Mouse (Mus musculus) T-helper 1 cell (primary cell): ENCODE measurements at regions not wholly inside any gene's neighbourhood (a gene's known extent, or its start where the extent isn't known, plus 50 kb on each side); places are given as distances from the start of the nearest gene placed in this dataset.
"Not testable (repeated sequence)": the region's sequence is repeated elsewhere in the genome, so short reads cannot be mapped to it uniquely, and the experiment has no call there.

ENCODE experiments used
- in situ Hi-C: fragments of 300-600 bp; cut with MboI, MseI; formaldehyde crosslinking; loops from one replicate; pipeline ENCODE4 v1.15.1; 2025; ENCODE audit warnings: high pct_unique_total_duplicates

DNA sequence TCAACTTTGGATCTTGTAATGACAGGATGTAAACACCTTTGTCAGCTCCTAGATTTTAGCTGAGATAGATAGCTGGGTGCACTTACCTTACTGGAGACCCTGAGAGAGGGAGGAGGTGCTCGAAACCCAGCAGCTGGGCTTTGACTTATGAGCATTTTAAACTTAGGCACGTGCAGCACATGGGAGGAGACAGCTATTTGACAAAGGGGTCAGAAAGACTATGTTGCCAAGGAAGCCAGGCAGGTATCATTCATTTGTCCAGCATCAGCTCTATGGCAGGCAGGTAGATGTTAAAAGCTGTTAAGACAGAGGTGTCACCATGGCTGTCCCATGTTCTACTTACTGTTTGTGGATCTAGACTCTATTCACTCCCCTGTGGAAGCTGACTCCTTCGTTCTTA is 120.0 kb upstream of the Tet2 start:
- in situ Hi-C loops: no loop called here

DNA sequence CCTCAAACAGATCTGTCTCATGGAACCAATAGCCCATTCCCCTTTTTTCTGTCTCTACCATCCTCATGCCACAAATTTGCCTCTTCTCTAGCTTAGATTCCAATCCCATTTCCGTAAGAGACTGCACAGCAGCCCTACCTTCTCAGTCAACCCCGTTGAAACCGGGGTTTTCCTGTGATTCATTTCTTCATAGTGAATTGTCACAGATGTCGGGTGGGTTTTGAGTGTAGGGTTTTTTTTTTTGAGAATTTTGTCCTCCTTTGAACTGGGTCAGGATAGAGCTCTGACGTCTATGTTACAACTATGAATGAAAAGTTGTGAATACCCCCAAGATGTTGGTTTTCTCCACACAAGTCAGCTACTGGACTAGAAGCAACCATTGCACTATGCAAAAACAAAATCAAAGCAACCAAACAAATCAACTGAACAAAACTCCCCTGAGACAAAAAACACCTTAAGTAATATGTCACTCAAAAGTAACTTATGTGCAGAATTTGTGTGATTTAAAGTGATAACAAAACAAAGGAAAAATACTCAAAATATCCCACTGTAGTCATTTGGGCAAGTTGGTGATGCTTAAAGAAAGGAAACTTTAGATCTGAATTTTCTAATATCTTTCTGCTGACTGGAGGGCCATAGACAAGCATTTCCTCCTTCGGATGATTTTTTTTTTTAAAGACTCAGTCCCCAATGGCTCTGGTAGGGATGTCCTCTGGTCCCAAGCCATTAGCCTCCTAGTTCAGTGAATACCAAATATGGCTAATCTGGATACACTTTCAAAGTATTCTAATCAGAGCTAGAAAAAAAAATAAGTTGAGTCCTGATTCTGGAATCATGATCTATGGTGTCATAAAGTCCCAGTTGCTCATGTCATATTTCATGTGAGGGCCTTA is 120.7 kb upstream of the Tet2 start:
- in situ Hi-C loops: no loop called here

DNA sequence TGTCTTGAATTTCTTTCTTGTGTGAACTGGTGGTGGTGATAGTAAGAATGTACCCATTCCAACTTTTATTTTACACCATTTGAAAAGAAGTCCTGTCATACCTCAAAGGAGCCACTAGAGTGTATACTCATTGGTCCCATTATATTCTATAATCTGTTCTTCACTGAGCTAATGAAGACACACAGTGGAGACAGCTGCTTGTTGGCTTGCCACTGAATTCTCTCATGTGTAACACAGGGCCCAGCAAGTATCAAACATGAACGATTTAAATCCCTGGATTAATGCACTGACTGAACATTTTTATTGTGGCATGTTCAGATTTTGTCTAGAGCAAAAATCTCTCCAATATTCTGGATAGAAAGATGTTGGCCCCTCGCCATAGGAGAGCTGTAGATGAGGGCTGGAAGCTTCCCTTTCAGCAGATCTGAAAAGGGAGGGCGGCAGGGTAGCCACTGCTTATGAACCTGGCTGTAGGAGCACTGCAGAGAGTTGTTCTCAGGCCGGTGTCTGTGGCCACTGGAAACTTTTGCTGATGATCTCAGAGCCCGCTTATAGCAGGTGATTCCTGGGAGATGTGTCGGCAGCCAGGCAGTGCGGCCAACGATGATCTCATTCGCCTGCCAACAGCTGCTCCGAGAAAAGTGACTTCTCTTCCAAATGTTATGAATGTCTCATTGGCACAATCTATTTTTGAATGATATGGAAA is 128.0 kb upstream of the Tet2 start:
- in situ Hi-C loops: no loop called here

DNA sequence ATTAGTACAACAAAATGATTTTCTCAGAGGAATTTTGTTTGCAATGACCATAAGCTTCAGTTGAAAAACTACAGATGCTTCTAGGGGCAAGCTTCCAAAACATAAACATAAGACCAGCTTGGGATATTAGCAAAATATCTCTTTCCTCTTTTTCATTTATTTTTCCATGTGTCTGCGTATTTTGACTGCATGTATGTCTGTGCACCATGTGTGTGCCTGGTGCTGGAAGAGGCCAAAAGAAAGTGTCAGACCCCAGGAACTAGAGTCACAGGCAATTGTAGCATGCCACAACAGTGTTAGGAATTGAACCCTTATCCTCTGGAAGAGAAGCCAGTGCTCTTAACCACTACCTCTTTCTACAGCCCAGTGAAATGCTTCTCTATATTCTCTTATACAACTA is 133.0 kb upstream of the Tet2 start:
- in situ Hi-C loops: no loop called here

DNA sequence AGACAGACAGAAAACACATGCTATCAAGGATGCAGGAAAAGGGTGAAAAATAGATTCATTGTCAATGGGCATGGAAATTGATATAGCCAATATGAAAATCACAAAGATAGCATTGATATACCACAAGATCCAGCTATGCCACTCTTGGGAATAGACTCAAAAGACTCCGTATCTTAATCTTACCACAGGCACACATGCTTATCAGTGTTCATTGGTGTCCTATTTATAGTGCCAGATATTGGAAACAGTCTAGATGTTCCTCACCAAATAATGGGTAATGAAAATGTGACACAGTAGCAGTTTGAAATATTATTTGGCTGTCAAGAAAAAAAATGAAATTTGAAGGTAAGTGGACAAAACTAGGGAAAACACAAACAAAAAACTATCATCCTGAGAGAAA is 135.0 kb upstream of the Tet2 start:
- in situ Hi-C loops: no loop called here

DNA sequence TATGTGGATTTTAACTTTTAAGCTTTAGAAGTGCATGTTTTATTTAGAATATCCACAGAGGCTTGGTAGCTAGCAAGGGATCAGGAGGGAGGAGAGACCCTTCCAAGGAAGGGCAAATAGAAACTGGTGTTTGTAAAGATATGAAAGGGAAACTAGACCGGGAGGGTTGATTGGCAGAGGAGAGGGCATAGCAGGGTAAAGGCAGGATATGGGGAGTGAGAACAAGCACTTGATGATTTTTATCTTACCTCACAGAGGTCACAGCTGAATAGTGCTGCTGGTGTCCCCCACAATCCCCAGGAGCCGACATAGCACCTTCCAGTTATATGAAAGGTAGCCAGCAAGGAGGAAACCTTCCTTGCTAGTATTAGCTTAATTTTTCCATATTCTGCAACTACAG is 135.4 kb upstream of the Tet2 start:
- in situ Hi-C loops: no loop called here

DNA sequence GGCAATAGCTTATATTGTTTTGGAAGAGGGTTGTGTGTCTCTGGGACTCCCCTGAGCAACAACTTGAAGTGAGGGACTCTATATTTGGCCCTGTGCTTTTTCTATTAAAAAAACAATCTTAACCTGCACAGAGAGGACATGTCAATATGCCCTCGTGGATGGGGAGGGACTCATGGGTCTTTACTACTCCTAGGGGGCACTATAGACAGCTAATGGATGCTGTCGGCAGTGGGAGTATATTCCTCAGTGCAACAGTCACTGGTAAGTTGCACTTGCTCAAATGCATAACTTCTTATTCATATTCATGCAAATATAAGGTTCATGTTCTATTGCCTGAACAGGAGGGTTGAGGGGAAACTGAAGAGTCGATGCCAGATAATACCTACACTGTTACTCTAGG is 135.9 kb upstream of the Tet2 start:
- in situ Hi-C loops: no loop called here

DNA sequence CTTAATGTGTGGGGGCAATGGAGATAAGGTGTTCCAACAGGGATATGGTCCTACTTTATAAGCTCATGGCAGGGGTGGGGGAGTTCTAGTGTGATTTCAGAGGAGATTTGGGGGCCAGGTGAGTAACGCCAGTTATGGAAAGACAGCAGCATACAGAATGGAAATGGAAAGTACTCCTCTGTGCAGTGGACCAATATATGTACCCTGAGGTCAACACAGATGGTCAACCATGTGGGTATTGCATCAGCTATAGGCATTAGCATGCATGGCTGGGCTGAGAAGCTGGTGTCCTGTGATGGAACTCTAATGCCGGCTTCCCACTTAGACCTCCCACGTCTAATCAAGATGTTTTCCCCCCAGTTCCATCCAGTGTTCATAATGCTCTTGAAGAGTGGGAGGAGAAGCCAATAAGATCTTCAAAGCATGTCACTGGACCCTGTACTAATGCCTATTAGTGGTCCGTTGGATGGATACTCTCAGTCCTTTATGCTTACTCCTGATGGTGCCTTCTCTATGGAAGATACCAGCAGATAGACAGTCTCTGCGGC is 139.3 kb upstream of the Tet2 start:
- in situ Hi-C loops: no loop called here

DNA sequence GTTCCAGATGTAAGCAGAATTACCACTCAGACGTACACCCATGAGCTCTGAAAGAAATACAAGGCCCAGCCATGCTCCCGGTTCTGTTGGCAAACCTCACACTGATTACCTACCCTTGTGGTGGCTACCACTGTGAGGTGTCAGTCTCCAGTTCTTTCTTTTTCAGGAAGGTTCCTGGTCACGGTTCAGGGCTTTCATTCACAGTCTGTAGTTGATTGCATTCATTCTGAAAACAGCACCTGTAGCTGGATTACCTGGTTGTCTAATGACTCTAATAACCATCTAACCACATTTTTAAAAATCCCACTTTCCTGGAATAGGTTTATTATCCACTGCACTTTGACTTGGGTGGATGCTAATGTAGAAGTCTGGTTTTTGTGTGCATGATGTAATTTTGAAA is 139.8 kb upstream of the Tet2 start:
- in situ Hi-C loops: no loop called here

DNA sequence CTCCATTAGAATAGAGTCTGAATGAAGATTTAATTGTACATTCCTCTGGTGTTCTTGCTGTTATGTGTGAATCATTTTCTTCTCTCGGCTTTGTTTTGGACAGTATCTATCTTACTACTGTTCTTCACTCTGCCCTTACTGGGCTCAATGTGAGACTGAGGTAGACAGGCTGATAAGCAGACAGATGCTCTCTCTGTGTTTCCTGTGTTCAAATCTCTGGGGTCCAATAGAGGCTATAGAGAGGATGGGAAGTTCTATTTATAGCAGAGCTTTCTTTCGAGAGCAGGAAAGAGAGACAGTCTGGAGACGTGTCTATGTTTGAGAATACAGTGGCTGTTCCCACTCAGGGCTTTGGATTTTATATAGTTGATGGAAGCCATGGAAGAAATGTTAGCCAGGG is 140.5 kb upstream of the Tet2 start:
- in situ Hi-C loops: no loop called here

DNA sequence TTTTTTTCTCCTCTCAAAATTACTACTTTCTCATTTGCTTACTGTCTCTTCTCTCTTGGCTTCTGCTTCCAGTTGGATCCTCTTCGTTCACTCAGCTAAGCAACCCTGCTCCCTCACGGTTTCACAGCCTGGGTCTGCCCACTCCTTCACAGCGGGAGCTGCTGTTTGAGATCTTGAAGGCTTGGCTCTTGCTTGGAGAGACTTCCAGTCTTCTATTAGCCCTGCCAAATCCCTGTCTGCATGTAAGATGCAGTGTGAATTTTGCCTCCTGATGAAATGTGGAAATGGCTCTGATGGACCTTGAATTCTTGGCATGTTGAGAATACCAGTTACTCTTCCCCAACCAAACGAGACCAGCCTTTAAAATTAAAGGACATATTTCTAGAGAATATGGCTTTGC is 149.1 kb upstream of the Tet2 start:
- in situ Hi-C loops: no loop called here

DNA sequence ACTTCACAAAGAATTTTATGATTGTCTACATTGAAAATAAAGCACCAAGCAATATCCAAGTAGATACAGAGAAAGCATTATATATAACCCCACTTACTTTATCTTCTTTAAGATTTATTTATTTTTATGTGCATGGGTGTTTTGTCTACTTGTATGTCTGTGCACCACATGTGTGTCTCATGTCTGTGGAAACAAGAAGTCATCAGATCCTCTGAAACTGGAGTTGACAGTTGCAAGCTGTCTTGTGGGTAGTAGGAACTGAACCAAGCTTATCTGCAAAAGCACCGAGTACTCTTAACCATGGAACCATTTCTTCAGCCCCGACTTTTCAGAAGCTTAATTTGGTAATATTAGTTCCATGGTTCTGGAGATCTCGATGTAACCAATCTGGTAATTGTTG is 151.2 kb upstream of the Tet2 start:
- in situ Hi-C loops: no loop called here

DNA sequence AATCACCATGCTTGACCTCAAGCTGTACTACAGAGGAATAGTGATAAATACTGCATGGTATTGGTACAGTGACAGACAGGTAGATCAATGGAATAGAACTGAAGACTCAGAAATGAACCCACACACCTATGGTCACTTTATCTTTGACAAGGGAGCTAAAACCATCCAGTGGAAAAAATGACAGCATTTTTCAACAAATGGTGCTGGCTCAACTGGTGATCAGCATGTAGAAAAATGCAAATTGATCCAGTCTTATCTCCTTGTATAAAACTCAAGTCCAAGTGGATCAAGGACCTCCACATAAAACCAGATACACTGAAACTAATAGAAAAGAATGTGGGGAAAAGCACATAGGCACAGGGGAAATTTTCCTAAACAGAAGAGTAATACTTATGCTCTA is 159.9 kb upstream of the Tet2 start:
- in situ Hi-C loops: not testable (repeated sequence)

DNA sequence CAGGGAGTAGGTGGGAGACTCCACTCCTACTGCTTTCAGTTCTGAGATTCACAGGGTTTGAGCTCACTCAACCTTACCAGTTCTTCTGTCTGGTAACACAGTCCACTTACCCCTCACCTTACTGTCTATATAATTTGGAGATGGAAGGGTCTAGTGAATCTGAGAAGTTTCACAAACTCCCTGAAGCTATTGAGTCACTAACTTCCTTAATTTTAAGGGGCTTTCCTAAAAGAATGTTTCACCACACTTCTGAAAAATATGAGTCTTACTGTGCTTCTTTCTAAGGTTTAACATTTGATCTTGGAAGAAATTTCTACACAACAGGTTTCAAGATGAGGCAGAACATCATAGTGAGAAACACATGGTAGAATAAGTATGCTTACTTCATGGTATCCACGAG is 166.6 kb upstream of the Tet2 start:
- in situ Hi-C loops: loop anchor here (10.0 kb wide), 1 partner anchor 1523 kb away; no protein-coding TSS in a partner anchor

DNA sequence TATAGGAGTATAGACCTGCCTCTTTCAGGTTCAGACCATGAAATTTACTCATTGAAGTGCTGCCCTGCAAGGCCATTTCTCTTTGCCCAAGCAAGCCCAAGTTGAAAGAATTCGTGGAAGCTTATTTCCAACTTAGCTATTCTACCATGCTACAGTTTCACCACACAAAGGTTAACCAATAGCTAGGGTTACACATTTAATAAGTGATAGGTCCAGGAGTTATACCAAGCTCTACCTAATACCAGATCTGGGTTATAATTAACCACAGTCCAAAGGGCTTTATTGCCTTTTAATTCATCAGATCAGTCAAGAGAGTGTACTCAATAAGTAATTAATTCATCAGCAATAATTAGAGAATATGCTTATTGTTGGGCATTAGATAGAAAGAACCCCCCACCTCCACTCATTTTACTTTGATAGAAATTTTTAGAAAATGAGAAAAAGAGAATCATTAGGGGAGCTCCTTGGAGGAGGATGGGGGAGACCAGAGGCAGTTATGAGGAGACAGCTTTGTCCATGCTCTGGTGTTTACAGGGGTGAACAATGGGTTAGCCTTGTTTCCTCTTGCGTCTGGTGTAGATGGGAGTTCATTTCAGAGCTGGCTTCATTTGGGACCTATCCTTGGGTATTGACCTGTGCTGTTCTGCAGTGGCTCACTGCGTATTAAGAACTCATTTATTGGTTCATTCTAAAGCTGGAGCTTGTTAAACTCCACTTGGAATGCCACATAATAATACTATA is 177.8 kb upstream of the Tet2 start:
- in situ Hi-C loops: no loop called here

DNA sequence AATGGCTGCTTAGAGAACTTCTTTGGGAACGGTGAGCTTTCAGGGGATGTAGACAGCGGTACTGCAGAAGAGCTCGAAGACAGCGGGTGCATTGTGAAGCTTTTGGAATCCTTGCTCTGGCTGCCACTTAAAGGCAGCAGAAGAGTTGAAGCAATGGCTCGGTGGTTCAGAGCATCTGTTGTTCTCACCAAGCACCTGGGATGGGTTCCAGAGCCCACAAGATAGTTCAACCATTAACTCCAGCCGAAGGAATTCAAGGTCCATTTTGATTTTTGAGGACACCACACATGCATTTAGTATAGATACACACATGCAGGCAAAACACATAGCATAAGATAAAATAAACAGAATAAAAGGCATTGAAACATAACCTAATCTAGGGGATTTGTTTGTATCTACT is 181.9 kb upstream of the Tet2 start:
- in situ Hi-C loops: no loop called here

DNA sequence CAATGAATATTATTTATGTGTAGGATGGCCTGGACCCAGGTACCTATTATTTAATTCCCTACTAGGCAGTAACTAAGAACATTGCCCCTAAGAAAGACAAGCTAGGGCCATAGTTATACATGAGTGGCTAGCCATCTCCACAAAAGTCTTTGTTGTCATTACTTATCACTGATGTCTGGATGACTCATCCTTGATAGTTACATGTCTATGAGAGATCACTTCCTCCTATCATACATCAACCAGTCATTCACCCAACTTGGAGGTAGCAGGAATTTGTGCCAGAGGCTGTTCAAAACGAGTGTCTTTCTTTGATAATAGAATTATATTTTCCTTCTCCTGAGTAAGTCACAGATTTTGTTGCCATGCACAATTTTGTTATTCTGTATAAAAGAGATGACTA is 190.7 kb upstream of the Tet2 start:
- in situ Hi-C loops: no loop called here

DNA sequence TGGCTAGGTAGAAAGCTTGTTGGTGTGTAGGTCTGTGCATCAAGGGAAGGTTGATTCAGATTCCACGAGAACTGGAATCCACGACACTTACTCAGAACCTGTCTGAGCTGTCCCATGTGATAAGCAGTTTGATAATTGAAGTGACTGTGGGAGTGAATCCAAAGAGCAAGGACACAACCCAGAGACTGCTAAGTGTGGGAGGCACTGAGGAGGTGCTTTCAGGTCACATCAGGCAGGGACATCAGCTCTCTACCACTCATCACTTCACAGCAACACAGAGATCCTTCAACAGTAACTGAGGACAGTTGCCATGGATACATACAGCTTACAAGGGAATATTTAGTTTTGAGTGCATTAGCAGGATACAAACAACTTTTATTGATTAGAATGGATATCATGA is 194.0 kb upstream of the Tet2 start:
- in situ Hi-C loops: no loop called here

DNA sequence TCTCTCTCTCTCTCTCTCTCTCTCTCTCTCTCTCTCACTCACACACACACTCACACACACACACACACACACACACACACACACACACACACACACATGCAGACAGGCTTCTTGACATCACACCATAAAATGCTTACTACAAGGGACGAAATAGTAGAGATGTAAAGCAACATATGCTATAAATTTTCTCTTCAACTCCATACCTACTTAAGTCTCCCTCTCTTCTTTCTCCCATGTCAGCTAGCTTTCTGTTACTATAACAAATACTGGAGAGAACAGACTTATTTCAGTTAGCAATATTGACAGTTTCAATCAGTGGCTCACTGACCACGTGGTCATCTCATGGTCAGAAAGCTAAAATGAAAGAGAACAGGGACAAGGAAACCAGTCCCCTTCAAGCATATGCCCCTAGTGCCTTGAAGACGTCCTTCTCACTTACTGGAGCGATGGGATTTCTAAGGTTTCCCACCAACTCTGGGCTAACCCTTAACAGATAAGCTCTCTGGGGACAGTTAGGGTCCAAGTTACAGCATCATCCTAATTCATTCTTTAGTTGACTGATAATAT is 199.7 kb upstream of the Tet2 start:
- in situ Hi-C loops: no loop called here

DNA sequence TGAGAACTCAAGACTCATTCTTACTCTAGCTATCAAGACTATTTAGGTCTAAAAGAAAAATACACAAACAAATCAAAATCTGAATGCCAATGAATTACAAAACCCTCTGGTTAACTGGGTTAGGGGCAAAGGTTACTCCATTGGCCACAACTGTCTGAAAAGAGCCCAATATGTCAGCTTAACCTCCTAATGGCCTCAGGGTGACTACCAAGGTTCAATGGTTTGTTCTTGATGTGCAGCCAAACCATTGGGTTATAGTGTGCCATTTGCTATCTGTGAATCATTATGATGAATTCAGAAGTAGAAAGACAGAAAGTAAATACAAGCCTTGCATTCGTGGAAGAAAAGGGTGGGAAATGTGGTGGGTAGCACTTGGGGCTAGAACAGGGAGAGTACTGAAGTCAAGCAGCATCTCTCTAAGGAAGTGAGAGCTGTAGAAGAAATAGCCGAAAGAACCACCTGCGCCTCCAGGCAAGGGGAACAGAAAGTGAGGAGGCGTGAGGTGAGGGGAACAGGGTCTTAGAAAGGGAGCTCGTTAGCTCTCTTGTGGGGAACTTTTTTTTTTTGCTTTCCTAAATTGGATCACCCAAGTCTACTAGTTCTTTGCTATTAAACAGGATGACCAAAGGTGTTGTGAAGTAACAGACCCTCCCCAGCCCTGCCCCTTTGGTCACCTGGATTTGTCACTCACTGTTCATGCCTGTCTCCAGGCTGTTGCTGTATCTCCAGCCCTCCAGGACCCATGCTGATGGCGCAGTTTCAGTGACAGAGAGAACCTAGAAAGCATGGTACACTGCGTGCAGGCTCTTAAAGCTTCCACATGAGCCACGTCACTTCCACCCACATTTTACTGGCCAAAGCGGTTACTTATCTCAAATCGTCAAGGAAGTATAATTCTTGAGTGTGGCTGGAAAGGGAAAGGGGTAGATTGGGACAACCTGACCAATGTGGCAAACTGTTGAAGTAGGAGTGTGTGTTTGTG is 204.1 kb upstream of the Tet2 start:
- in situ Hi-C loops: no loop called here

DNA sequence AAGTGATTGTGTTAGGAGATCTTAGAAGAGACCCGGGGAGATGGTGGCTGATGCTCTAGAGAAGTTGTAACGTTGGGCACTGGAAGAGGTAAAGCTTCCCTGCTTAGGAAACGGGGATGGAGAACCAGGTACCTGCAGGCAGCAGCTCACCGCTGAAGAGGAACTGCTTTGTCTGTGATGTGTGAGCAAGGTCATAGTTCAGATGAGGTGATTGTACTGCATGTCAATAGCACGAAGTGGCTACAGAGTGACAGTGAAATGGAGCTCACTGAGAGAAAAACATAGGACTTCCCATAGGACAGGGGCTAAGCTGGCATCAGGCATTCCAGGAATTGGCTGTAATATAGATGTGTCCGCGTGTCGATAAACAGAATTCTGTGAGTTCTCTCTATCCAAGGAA is 205.1 kb upstream of the Tet2 start:
- in situ Hi-C loops: no loop called here
